Mouse (Mus musculus): Measurements from ENCODE around the gene Barhl2.

The Barhl2 gene

DNA sequence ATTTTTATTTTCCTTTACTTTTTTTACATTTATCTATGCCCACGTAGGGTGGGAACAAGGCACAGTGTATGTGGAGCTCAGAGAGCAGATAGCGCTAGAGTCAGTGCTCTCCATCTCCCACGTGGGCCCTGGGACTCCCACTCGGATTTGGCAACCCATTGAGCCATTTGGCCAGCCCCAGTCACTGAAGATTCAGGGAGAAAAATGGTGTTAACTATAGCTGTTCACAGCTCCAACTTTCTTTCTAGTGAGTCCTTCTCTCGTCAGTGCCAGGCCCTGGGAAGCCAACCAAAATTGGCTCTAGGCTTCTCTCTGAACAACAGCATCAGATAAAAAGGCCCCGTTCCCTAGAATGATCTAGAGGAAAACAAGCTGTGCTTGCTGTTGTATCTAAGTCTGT lies 42.2 kb downstream of the Barhl2 start:
- no peak for DNase-seq (ENCODE audit: low spot score in 2 of 2)

GRCm38 (mm10) chr5:106402761-106403160 lies 55.2 kb downstream of the Barhl2 start:
- DNase-seq (ENCODE audit: low spot score in 2 of 2): no peak

Data from spleen, postnatal 36 days (tissue).